Mouse (Mus musculus) layer of hippocampus, adult 9-10 months (tissue): ENCODE data around the gene Prpf18.
"Not testable (repeated sequence)": the region's sequence is repeated elsewhere in the genome, so short reads cannot be mapped to it uniquely, and the experiment has no call there.

Experiments
- DNase-seq: peaks from one replicate; pipeline ENCODE4 v3.0.0; 2022; ENCODE audit warnings: low spot score

Gene Prpf18

DNA sequence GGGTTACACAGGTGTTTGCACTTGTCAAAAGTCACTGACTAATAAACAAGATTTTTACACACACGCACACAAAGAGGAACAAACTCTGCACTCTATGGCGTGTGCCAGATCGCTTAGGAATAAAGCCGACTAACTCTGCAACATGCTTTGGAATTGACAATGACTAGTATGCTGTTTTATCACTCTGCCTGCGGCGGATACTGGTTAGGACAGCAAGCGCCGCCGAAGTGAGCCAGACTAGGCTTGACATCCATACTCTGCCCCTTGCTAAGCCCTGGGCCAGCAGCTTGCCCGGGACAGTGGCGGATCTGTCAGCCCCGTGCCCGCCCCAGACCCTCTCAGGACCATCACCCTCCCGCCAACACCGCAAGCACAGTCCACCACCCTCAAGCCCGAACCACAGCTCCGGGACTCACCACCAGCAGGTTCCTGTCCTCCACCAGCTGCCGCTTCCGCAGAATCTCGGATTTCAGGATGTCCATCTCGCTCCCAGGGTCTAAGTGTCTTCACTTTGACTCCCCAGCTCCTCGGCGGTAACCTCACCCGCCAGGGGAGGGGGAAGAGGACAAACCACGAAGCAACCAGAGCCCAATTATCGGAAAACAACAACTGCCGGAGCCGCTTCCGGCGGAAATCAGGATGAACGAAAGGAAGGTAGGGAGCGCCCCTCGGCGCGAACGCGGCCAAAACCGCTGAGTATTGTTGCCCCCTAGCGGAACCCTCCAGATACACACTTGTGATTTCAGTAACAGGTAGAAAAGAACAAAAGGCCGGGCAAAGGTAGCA lies at the start of gene Prpf18:
TSS of gene Prpf18 (minus strand) at position 614 of the 786 bp plus-strand sequence.
- peak; percentile 72 for DNase-seq

DNA sequence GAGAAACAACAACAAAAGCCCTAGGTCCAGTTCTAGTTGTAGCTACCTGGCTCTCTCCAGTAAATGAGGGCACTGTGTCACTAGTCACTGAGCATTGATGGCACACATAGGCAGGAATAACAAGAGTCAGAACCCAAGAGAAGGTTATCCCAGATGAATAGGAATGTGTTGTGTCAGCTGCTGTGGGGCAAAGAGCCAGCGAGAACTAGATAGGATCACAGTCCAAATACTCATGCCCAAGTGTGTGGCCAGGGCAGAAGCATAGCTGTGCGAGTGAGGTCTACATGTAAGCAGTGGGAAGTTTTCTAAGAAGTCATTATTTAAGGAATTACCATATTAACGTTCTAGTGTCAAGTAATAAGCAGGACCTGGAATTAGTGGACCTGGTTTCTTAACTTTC lies 28.0 kb upstream of the Prpf18 start:
- DNase-seq, result no peak

DNA sequence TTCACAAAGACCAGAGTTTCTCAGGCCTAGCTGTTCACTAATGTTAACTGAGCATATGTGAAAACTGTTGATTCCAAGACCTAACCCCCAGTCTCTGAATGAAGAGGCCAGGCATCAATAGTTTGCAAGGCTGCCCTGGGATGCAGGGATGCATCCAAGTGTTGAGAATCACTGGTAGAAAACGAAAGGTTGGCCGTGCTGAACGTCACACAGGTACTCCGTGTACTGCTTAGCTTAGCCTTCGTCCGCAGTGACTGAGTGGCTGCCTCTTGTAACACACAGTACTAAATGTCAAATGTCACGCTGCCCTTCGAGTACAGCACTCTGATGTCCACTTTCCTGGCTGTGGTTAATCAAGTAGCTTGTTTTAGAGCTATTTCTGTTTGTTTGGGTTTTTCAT lies 19.7 kb upstream of the Prpf18 start:
- no peak for DNase-seq

DNA sequence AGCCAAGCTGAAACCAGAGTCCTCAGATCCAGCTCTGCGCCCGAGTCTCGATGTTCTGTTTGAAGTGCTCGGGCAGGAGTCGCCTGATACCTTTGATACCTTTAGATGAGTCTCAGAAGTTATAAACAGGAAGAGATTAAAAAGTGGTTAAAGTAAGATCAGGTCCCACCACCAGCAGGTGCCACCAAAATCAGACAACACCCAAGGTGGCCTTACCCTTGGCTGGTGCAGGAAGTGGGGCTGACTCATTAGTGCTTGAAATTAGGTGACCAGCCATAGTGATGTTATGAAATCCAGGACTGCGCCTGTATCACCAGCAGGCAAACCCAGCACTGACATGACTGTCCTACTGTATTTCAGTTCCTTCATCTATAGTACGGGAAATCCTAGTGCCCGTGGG lies 17.8 kb upstream of the Prpf18 start:
- no peak for DNase-seq

DNA sequence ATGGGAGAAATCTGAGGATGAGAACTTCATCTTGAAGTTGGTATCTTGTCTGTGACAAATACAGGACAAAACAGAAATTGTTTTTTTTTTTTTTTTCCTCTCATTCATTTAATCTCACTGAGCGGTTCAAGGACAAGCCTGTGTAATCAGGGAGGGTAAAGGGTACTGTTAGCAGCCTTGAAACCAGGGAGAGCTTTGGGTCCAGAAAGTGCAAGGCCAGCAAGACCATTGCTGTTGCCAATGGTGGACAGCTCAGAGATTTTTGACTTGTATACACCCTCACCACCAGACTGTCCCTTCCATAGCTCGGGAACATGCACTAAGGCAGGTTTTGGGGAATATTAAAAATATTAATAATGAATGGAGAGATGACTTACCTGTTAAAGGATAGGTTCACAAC lies 16.7 kb upstream of the Prpf18 start:
- no peak for DNase-seq

DNA sequence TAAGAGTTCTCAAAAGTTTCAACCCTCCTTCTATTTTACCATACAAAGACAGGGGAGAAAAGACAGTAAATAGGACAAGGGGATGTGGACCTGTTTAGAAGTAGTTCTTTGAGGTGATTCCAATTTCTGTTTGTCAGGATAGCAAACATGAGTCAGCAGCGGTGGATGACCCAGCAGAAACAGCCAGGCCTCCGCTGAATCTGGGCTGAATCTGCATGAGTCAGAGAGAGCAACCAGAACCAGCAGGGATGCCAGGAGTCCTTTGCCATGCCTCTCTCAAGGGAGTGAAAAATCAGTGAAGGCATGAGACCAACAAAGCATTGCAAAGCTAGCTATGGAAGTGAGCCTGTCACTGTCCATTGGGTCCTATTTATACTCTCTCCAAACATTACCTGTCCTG lies 8.8 kb upstream of the Prpf18 start:
- DNase-seq, result no peak

DNA sequence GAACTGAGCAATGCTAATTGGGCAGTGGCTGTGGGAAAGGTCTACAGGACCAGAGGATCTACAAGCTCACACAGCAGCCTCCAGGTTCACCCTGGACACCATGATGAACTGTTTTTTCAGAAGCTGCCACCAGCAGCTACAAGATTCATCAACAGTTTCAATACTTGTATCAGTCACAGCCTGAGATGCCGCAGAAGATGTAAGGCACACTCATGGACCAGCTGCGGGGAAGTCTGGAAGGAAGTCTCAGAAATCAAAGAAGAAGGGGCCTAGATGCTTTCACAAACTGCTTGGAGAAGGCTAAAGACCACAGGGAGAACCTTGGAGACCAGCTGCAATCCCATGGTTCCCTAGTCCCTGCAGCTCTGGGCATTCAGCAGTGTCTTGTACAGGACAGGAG lies 2.3 kb downstream of the Prpf18 start:
- no peak for DNase-seq

DNA sequence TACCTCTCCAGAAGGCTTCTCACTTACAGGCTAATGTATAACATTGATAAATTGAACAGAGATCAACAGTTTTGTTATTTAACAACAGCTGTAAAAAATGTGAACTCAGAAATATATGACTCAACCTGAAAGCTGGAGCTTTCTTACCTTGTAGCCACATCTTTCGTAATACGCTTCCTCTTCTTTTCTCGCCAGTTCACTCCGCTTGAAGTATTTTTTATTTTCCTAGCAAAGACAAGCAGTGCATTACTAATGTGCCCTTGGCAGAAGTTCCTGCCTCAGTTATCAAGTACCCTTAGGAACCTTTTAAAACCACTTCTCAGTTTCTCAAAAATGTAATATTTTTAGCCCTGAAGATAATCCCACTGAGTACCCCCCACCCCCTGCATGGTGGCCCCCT lies 3.8 kb downstream of the Prpf18 start:
- no peak for DNase-seq

DNA sequence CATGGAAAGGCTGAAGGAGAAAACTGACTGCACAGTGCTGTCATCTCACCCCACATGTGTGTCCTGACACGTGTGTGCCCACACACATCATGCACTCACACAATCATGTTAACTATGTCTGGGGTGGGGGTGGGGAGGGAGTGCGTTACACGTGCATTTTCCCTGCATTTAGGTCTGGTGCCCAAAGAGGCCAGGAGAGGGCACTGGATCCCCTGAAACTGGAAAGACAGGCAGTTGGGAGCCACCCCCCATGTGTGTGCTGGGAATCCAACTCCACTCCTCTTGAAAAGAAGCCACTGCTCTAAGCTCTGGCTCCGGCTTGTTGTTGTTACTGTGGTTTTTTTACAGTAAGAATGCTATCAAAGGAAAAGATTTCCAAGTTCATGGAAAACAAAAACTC lies 6.8 kb downstream of the Prpf18 start:
- DNase-seq, result no peak

DNA sequence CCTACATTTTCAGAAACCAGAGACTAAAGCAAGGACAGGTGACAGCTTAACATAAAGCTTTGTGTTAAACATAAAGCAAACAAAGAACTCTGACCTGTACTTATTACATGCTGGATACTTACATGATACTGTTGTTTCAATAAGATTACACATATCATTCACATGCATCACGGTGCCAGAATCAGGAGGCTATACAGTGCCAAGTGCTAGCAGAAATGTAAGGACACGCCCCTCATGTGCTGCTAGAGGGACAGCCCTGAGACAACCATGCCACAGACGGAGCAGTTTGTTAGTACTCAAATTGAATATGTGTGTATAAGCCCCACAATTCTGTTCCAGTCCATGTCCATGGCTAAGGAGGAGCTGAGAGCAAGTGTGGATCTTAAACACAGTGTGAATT lies 13.7 kb downstream of the Prpf18 start:
- no peak for DNase-seq

DNA sequence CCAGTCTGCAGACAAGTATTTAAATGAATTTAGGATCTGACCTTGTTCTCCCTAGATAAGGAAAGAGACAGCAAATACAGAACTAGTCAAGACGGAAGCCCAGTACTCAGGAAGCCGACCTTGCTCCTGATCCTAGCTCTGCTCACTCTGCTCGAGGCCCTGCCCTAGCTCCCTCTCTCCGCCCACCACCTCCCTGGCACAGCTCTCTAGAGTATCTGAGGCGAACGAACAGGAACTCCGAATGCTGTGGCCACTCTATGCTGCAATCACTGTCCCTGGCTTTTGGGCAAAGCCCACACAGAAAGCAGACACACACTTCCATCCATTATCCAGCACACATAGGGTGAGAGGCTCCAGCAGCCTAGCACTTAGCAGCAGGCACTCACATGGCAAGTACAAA lies 15.3 kb downstream of the Prpf18 start:
- no peak for DNase-seq

DNA sequence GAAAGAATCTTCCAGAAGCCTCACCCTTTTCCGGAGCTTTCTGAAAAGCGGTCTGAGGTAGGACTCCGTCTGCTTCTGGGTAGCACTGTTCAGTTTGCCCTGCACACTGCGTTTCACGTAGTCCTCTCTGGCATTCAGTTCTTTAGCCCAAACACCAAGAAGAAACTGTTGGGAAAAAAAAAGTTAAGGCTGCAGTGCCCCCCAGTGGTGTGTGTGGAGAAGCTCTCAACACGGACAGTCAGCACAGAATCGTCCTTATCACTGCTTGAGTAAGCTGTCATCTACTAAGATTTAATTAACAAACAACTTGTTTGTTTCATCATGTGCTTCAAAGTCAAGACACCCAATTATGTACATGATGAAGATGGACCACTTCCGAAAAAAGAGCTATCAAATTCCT lies 16.1 kb downstream of the Prpf18 start:
- no peak for DNase-seq

DNA sequence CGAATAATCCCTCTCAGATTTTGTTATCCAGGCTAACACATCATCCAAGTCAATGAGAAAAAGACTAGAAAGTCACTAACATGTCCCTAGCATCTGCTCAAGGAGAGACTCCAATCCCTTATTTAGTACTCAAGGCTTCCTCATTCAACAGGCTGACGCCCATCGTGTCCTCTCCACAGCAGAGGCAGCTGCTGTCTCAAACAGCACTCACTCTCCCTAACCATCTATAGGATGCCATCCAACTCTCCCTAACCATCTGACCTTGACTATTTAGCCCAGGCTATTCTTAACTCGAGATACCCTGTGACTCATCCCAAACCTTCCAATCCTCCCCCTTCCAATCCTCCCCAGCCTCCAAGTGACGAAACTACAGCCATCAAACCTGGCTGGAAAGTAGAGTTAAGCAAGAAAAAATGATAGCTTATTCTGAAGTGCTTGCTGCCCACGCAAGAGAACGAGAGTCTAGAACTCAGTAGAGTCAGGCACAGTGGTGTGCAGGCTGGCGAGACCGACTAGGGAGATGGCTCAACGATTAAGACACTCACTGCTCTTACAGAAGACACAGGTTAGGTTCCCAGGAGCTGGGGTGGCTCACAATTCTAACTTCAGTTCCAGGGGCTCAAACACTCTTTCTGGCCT lies 21.6 kb downstream of the Prpf18 start:
- no peak for DNase-seq

DNA sequence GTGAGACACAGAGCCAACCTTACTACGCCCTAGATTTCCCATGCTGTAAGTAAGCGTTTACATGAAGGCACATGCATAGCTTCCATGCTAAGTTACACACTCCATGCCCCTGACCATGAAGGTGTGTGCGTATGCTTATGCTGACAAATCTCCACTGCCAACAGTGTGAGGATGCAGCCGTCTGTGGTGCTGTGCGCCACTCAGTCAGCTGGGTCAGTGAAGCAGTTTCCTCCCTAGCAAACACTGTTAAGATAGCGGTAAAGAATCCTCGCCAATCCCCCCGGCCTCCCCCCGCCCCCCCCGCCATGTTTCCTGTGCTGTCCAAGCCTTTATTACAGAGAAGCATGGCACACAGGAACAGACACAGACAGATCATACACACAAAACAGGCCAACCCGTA lies 22.4 kb downstream of the Prpf18 start:
- no peak for DNase-seq

DNA sequence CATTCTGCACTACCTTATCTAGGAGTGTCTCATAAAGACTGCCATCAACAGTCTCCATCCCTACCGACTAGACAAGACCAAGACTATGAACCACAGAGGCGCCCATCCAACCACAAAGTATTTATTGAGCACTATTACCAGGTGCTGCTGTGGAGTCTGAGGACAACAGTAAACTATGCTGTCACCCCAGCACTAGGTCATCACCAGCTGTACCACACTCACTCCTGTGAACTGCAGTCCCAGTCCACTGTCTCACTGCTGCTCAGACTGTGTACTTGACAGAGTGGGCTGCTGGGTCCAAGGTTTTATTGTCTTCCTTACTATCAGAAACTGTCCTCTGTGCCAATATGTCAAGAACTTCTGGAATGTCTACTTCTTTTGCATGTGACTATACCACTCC lies 23.0 kb downstream of the Prpf18 start:
- DNase-seq, result no peak

DNA sequence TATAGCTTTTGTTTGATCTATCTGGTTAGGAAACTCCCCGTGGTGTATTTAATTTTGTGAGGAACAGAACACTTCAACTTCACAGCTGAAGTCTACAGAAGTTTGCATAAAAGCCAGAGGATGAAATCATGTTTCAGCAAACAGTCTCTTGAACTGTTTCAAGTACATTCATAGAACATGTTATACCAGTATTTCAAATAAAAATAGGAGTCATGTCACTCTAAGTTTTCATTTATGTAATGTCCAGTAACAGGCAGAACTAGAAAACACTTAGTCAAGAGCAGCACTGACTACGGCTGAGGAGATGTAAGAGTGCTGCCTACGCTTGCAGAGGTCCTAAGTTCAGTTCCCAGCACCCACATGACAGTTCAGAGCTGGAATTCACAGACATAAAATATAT lies 25.0 kb downstream of the Prpf18 start:
- DNase-seq, result no peak

DNA sequence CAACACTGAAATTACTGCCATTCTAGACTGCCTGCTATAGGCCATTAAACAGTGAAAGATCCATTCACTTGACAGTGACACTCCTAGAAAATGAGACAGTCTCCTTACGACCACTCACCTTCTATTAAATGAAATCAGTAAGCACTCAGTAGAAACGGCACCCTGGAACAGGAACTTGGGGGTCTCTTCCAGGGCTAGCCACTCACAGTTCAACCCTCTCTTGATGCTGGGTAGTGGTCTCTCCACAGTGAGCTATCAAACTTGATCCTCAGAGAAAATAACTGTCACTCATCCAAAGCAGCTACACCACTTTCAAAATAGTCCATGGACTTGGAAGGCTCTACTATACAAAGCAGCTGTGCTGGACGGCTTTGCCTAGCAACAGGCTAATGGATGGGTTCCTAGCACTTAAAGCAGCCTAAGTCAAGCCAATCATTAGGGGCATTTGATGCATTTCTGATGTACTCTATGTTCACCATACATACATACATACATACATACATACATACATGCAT lies 30.4 kb downstream of the Prpf18 start:
- no peak for DNase-seq

DNA sequence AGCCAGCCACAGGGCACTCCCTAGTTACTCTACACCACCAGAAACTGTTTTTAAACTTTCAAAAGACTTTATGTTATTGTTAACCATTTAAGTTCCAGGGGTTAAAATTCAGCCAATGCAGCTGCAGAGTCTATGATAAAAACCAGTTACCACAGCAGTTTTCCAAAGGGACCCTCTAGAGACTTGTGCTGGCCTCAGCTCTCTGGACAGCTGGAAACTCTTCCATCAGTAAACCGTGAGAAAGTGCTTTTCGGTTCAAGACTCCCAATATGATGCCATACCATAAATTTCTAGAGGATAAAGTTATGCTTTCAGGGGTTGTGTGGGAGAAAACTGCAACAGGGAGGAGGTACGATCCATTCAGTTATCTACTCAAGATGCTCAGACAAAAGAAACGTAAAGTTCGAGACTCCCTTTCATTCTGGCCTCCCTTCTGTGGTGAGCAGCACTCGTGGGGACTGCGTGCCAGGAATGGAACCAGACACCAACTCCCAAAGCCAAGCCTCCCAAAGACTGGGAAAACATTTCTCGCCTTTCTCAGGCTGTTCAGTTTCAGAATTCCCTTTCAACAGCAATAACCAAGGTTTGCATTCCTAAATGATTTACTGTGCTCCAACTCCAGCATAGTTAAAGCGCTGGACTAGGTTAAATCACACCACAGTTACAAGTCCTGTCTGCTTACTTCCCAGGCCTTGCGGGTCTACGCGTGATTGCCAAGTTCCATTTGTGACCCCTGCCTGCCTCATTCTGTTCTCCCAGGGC lies 31.1 kb downstream of the Prpf18 start:
- no peak for DNase-seq

DNA sequence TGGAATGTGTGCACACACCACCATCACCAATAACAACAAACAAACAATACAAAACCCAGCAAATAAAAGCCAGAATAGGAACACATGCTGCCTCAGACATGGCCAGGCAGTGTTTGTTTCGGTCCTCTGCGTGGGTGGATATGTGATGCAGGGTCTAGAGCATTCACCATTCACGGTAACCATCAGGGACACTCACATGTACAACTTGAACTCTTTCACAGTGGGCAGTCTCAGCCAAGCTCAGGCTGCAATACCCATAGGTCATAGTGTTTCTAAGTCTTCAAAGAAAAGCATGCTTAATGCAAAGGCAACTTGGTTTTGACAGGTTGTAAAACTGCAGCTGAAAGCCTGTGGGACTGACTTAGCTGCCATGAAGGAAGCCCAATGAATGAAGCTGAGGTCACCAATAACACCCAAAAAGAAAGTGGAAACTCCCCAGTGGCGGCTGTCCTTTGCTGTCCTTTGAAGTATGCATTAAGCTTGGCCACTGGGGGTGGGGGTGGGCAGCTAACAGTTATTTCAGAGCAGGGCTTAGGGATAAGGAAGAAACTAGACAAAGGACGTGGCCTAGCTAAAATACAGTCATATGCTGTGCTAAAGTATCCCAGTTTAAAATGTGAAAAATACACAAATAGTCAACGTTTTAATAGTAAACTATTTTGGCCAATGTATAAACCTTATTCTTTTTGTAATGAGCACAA lies 31.9 kb downstream of the Prpf18 start:
- no peak for DNase-seq

DNA sequence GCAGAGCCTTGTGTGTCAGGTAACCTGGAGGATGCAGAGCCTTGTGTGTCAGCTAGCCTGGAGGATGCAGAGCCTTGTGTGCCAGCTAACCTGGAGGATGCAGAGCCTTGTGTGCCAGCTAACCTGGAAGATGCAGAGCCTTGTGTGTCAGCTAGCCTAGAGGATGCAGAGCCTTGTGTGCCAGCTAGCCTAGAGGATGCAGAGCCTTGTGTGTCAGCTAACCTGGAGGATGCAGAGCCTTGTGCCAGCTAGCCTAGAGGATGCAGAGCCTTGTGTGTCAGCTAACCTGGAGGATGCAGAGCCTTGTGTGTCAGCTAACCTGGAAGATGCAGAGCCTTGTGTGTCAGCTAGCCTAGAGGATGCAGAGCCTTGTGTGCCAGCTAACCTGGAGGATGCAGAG lies 32.8 kb downstream of the Prpf18 start:
- DNase-seq, result not testable (repeated sequence)

DNA sequence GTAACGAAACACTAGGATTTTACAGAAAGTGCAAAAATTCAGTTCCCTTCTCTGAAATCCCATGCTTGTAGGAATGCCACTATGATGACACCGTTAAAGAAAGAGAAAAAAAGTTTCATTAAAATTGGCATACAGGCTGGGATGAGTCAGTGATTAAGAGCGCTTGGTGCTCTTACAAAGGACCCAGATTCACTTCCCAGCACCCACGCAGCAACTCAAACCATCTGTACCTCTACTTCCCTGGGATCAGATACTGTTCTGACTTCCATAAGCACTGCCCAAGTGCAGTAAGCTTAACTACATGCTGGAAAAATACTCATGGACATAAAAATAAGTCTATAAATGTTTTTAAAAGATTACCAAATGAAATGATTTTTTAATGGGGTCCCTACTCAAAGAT lies 34.9 kb downstream of the Prpf18 start:
- peak; percentile 31 for DNase-seq

DNA sequence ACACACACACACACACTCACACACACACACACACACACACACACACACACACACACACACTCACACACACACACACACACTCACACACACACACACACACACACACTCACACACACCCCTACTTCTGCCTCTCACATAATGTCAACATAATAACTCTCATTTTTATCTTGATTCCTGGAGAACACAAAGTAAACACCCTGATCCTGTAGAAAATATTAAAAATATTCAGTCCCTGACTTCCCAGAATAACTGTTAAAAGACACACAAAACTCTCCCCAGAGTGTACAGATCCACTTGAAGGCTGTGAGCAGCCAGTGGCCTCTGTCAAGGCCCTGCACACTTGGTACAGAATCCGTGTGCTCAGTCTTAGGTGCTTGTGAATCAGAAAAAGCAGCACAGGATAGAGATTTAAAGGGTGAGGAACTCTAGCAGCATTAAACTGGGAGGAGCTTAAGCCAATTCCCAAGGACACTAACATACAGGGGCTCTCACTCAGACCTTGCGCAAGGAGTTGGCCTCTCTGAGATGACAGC lies 36.8 kb downstream of the Prpf18 start:
- no peak for DNase-seq
